Mouse (Mus musculus): ENCODE results near the gene Ccdc61. TPM values are rescaled to one million over a fixed set of nuclear protein-coding genes. Genes with fewer than 3 reads are reported as not detected.

Gene Ccdc61
- total and polyA plus RNA-seq, 3 experiments: 6.6 to 11.3 (median 9.6) TPM

DNA sequence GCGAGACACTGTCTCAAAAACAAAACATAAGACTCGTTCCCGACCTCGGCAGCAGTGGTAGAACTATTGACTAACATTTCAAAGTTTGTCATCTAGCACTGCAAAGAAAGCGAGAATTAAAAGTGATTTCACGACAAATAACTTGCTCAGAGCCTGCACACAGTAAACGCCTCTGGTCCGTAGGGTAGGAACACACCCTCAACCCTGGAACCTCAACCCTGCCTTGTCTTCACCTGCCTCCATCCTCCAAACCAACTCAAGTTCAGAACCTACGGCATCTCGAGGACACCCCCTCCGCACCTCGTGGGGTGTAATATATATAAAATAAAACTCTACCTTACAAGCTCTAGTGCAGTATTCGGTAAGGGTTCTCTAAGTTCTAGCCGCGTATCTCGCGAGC lies 418 bp downstream of the Ccdc61 start:
- Histone ChIP-seq H3K27ac (peak overlapping the region; percentile 79), H3K9ac (ENCODE audit: low read depth, low read length) (peak overlapping the region; percentile 70), H3K79me2 (replicated peaks; ENCODE audit: control insufficient read depth, insufficient read depth, low read length) (no peaks in the 10 kb centered on the region), H3K36me3 (ENCODE audit: control insufficient read depth, insufficient read depth, low read length) (no peaks in the 10 kb centered on the region), H3K4me3 (peak overlapping the region; percentile 78), H3K27me3 (ENCODE audit: control insufficient read depth, insufficient read depth, low read length) (no peaks in the 10 kb centered on the region), H3K4me1 (ENCODE audit: control insufficient read depth, insufficient read depth, low read length) (peaks cover 1% of the 10 kb centered on the region; the same call in 1 of the 2 replicates)
- intact Hi-C loops (cut with DNase I): loop anchor here (5.0 kb wide), 1 partner anchor 53 kb away; no protein-coding TSS in a partner anchor
- no peak for DNase-seq
- 3% methylated on average over 17 of the region's 17 CpGs for WGBS
- TF ChIP-seq CTCF (IDR thresholded peaks at IDR 0.05) (no peak), EP300 (IDR thresholded peaks at IDR 0.05; ENCODE audit: insufficient read depth, low read depth, low read length) (no peak), POLR2A (IDR thresholded peaks at IDR 0.05; ENCODE audit: insufficient read depth, low read depth, low read length) (no peak)

DNA sequence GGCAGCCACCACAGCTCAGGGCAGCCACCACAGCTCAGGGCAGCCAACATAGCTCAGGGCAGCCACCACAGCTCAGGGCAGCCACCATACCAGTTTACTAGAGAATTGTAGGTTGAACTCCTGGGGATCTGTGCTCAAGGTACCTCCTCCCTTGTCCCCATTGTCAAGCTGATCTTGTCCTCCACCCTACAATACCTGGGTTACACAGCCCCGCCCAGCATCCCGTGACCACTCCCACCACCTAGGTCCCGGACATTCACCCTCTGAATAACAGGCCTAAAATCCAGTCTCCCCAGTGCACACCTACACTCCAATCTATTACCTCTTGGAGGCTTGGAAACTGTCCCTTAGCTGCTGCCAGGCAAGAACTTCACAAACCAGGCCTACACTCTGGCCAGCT lies 5.2 kb downstream of the Ccdc61 start:
- no peaks in the 10 kb centered on the region for H3K4me1 ChIP-seq (ENCODE audit: control insufficient read depth, insufficient read depth, low read length)
- no peak for DNase-seq
- intact Hi-C loops (cut with DNase I): loop anchor here (5.0 kb wide), 1 partner anchor 57 kb away; no protein-coding TSS in a partner anchor
- 92% methylated on average over 3 of the region's 3 CpGs for WGBS
- H3K9ac ChIP-seq (ENCODE audit: low read depth, low read length): no peak overlapping the region
- H3K27me3 ChIP-seq (ENCODE audit: control insufficient read depth, insufficient read depth, low read length): no peaks in the 10 kb centered on the region
- H3K4me3 ChIP-seq: no peak overlapping the region
- H3K27ac ChIP-seq: no peak overlapping the region
- no peaks in the 10 kb centered on the region for H3K36me3 ChIP-seq (ENCODE audit: control insufficient read depth, insufficient read depth, low read length)
- H3K79me2 ChIP-seq (replicated peaks; ENCODE audit: control insufficient read depth, insufficient read depth, low read length): no peaks in the 10 kb centered on the region
- TF ChIP-seq POLR2A (IDR thresholded peaks at IDR 0.05; ENCODE audit: insufficient read depth, low read depth, low read length) (no peak), EP300 (IDR thresholded peaks at IDR 0.05; ENCODE audit: insufficient read depth, low read depth, low read length) (no peak)

DNA sequence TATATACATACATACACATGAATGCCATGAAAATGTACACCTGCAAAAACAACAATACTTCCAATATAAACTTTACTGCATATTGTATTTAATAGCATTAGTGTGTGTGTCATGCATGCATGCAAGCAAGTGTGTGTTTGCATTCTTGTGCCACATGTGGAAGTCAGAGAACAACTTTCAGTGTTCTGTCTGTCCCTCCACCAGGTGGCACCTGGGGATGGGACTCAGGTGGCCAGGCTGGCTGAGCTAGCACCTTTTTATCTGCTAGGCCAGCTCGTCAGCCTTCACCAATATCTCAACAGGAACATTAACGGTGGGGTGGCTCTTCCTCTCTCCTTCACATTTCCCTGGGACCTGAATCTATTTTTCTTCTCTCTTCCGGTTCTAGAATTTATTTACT lies 7.7 kb downstream of the Ccdc61 start:
- intact Hi-C loops (cut with DNase I): no loop called here
- Histone ChIP-seq H3K27ac (no peak overlapping the region), H3K36me3 (ENCODE audit: control insufficient read depth, insufficient read depth, low read length) (no peaks in the 10 kb centered on the region), H3K27me3 (ENCODE audit: control insufficient read depth, insufficient read depth, low read length) (no peaks in the 10 kb centered on the region), H3K4me1 (ENCODE audit: control insufficient read depth, insufficient read depth, low read length) (no peaks in the 10 kb centered on the region), H3K9ac (ENCODE audit: low read depth, low read length) (no peak overlapping the region), H3K79me2 (replicated peaks; ENCODE audit: control insufficient read depth, insufficient read depth, low read length) (no peaks in the 10 kb centered on the region), H3K4me3 (no peak overlapping the region)
- no peak for DNase-seq
- TF ChIP-seq CTCF (IDR thresholded peaks at IDR 0.05) (peak; percentile 51), POLR2A (IDR thresholded peaks at IDR 0.05; ENCODE audit: insufficient read depth, low read depth, low read length) (no peak)
- 46% methylated on average over 3 of the region's 3 CpGs for WGBS

DNA sequence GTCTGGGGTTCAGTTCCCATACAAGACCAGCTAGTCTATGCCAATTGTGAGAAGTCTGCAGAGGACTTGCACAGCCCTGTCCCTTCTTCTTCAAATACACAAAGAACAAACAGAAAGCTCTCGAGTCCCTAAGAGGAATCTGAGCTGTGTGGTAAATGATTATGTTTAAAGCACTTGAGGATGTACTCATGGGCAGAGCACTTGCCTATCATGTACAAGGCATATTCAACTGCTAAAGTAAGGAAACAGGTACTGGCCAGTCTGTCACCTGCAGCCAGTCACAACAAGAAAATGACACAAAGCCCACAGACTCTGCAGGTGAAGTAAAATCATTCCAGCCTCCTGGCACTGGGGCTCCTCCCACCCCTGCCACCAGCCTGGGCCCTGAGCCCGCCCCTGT lies 9.7 kb downstream of the Ccdc61 start:
- peaks cover 2% of the 10 kb centered on the region for H3K4me1 ChIP-seq (ENCODE audit: control insufficient read depth, insufficient read depth, low read length)
- no peak for DNase-seq
- H3K36me3 ChIP-seq (ENCODE audit: control insufficient read depth, insufficient read depth, low read length): no peaks in the 10 kb centered on the region
- H3K4me3 ChIP-seq: no peak overlapping the region
- no peak overlapping the region for H3K9ac ChIP-seq (ENCODE audit: low read depth, low read length)
- intact Hi-C loops (cut with DNase I): no loop called here
- H3K79me2 ChIP-seq (replicated peaks; ENCODE audit: control insufficient read depth, insufficient read depth, low read length): no peaks in the 10 kb centered on the region
- no peaks in the 10 kb centered on the region for H3K27me3 ChIP-seq (ENCODE audit: control insufficient read depth, insufficient read depth, low read length)
- TF ChIP-seq POLR2A (IDR thresholded peaks at IDR 0.05; ENCODE audit: insufficient read depth, low read depth, low read length) (no peak), EP300 (IDR thresholded peaks at IDR 0.05; ENCODE audit: insufficient read depth, low read depth, low read length) (no peak), CTCF (IDR thresholded peaks at IDR 0.05) (no peak)
- H3K27ac ChIP-seq: no peak overlapping the region
- WGBS: 89% methylated on average over 2 of the region's 2 CpGs

DNA sequence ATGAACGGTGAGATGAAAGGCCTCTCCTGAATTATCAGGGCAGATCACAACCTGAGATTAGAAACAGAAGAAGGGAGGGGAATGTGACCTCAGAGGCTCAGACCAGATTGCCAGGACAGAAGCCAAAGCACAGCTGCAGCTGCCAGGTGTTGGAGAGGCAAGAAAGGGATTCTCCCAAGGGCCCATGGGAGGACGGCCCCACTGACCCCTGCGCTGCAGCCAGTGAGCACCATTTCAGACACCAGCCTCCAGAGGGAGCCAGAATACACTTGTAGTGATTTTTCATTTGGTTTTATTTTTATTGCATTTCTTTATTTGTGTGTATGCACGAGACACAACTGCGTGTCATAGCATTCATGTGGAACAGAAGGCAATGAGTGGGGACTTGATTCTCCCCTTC lies 13.7 kb downstream of the Ccdc61 start:
- peak in 1 of 2 experiments; percentile 49 for DNase-seq
- WGBS: 14% methylated on average over 5 of the region's 5 CpGs
- Histone ChIP-seq H3K79me2 (replicated peaks; ENCODE audit: control insufficient read depth, insufficient read depth, low read length) (no peaks in the 10 kb centered on the region), H3K36me3 (ENCODE audit: control insufficient read depth, insufficient read depth, low read length) (no peaks in the 10 kb centered on the region), H3K4me3 (no peak overlapping the region), H3K4me1 (ENCODE audit: control insufficient read depth, insufficient read depth, low read length) (peaks cover 4% of the 10 kb centered on the region), H3K27ac (no peak overlapping the region), H3K9ac (ENCODE audit: low read depth, low read length) (no peak overlapping the region), H3K27me3 (ENCODE audit: control insufficient read depth, insufficient read depth, low read length) (peaks cover 3% of the 10 kb centered on the region)
- TF ChIP-seq POLR2A (IDR thresholded peaks at IDR 0.05; ENCODE audit: insufficient read depth, low read depth, low read length) (no peak), CTCF (IDR thresholded peaks at IDR 0.05) (peak; percentile 85), EP300 (IDR thresholded peaks at IDR 0.05; ENCODE audit: insufficient read depth, low read depth, low read length) (no peak)
- intact Hi-C loops (cut with DNase I): loop anchor here (2.0 to 5.0 kb wide), 3 partner anchors 70 to 110 kb away; partner anchors contain the start of gene Mypop

DNA sequence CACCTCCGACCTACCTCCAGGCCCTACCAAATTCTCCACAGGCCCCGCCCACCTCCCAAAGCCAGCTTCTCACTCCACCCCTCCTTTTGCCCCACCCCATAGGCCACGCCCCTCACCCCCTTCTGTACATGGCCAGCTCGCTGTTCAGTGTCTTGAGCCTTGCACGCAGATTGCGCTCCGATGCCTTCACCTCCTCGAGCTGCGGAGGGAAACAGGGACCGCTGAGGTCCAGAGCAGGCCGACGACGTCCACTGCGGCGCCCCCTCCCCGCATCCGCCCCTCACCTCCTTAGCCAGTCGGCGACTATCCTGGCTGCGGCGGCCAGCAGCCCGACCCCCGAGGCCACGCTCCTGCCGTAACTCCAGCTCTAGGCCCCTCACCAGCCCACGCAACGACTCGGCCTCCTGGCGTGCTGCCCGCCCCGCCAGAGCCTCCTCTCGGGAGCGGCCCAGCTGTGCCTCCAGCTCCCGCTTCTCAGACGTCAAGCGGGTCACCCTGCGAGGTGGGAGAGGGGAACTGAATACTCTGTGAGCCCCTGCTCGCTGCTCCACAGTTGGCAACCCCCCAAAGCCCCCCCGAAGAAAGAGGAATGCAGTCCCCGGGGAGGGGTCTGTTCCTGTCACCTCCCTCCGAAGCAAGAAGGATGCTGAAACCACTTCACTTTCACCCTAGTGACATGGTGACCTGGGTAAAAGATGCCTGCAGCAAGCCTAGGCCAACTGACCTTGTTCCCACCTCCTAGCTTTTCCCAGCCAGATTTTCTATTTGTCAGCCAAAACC lies 16.4 kb downstream of the Ccdc61 start:
- peak overlapping the region; percentile 51 for H3K9ac ChIP-seq (ENCODE audit: low read depth, low read length)
- peak overlapping the region; percentile 38 for H3K4me3 ChIP-seq
- TF ChIP-seq POLR2A (IDR thresholded peaks at IDR 0.05; ENCODE audit: insufficient read depth, low read depth, low read length) (no peak), EP300 (IDR thresholded peaks at IDR 0.05; ENCODE audit: insufficient read depth, low read depth, low read length) (no peak), CTCF (IDR thresholded peaks at IDR 0.05) (no peak)
- no peaks in the 10 kb centered on the region for H3K79me2 ChIP-seq (replicated peaks; ENCODE audit: control insufficient read depth, insufficient read depth, low read length)
- H3K27me3 ChIP-seq (ENCODE audit: control insufficient read depth, insufficient read depth, low read length): peaks cover 3% of the 10 kb centered on the region
- WGBS: 7% methylated on average over 40 of the region's 41 CpGs
- H3K36me3 ChIP-seq (ENCODE audit: control insufficient read depth, insufficient read depth, low read length): no peaks in the 10 kb centered on the region
- H3K27ac ChIP-seq: no peak overlapping the region
- intact Hi-C loops (cut with DNase I): no loop called here
- DNase-seq: peak; percentile 48 to 67
- peaks cover 4% of the 10 kb centered on the region for H3K4me1 ChIP-seq (ENCODE audit: control insufficient read depth, insufficient read depth, low read length)
